Mouse (Mus musculus) kidney, adult 2 months (tissue): ENCODE measurements around the gene Glcci1.

ENCODE experiments used
- CTCF ChIP-seq: fragments of 200-500 bp; conservative IDR thresholded peaks from 2 replicates; pipeline ENCODE4 v1.5.1; 2011; ENCODE audit warnings: low read depth, mild to moderate bottlenecking, control low read depth, low read length, moderate library complexity, mixed read lengths; ENCODE audit not compliant: insufficient read depth, insufficient read length
- POLR2A ChIP-seq: fragments of 200-500 bp; IDR thresholded peaks from one replicate; pipeline ENCODE4 v1.6.1; 2011; ENCODE audit warnings: low read depth, low read length, control low read depth

DNA sequence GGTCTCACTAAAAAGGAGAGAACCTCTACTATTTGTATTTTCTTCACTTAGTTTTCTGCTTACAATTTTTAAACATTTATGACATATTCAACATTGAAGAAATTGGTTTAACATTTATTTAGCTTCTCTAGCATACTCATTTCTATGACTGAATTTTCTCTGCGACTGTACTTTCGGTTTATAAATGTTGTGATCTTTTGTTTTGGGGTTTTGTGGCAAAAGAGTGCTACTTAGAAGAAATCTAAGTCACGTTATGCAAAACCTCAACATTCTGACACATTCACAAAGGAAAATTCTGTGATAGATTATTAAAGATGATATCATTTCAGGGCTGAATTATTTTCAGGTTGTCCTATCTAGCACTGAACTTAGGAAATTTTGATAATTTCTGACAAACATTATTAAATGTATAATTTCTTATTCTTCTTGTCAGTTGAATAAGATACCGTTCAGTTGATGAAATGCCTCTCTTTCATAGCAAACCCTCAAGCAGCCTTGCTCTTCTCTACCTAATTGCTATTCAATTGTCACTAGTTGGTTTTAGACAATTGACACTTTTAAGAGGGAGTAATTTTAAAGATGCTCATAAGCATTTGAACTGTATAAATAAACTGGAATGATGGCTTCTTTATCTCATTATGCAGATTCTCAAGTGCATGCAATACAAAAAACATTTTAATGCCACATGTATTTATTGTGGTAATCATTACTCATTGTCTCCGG, 47.6 kb downstream of the Glcci1 start:
- TF ChIP-seq CTCF, result no peak
- no peak for TF ChIP-seq POLR2A
